Mouse (Mus musculus): ENCODE data around the gene Pdilt. TPM values are rescaled to one million over a fixed set of nuclear protein-coding genes. Genes with fewer than 3 reads are reported as not detected.
A peak's percentile ranks its signal among the peaks of the same experiment; 100 is the strongest.
"Not testable (repeated sequence)": the region's sequence is repeated elsewhere in the genome, so short reads cannot be mapped to it uniquely, and the experiment has no call there.

Pdilt gene
- not detected for total RNA-seq (2021)

DNA sequence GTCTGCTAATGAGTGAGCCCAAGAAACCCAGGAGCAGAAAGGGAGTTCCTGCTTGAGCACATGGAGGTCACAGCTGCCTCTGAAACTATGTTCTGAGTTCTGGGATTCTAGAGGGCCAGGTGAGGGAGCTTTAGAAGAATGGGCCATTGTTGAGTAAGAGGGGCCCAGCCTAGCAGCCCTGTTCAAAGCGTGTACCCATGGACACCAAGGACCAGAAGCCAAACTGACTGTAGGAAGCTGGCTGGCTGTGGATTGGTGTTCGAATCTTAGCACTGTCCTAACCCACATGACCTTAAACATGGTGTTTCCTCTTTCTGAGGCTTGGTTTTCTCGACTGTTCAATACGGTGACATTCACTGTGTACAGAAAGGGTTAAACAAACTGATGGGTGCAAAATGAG is at the start of gene Pdilt:
Gene Pdilt (minus strand): TSS at position 101 of the 400 bp plus-strand sequence.
- intact Hi-C loops (cut with DNase I) = no loop called here

DNA sequence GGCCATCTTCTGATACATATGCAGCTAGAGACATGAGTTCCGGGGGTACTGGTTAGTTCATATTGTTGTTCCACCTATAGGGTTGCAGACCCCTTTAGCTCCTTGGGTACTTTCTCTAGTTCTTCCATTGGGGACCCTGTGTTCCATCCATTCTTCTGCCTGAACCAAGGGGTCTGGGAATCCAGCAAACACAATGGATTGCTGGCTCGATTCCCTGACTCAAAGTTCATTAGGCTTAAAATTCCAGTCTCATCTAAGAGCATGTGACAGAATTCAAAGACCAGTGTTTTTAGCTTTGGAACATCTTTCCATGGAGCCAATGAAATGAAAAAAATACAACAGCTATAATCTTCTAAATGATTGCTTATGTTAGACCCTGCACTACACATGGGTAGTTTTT is 39.2 kb upstream of the Pdilt start:
- intact Hi-C loops (cut with DNase I) = not testable (repeated sequence)

More for the DNA sequence above, at the start of gene Pdilt:
- no peak for DNase-seq

DNA sequence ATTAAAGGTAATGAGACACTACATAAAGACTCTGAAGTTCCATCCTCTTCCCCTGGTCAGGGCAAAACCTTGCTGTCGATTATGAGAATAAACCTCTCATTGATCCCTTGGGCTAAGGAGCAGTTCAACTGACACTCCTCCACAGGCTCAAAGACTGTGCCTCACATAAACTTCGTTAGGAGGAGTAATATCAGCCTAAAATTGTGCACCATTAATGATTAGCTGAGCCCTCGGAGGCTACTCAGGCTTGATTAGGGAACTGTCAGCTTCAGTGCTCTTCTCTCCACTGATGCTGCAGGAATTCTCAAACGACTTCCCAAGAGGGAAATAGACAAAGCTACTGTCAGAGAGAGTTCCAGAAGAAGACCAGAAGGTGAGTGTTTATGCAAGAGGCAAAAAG is 38.2 kb upstream of the Pdilt start:
- intact Hi-C loops (cut with DNase I) = no loop called here
- DNase-seq = no peak

More for the DNA sequence above, 39.2 kb upstream of the Pdilt start:
- not testable (repeated sequence) for DNase-seq

DNA sequence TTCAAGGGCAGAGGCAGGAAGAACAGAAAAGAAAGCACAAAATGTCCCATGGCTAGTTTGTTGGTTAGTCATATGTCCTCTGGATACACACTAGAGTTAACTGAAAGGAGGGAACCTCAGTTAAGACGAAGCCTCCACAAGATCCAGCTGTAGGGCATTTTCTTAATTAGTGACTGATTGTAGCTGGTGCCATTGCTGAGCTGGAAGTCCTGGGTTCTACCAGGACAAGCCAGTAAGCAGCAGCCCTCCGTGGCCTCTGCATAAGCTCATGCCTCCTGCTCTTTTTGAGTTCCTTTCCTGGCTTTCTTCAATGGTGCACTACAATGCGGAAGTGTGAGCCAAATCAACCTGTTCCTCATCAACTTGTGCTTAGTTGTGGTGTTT is 37.2 kb upstream of the Pdilt start:
- DNase-seq = no peak
- intact Hi-C loops (cut with DNase I) = no loop called here

DNA sequence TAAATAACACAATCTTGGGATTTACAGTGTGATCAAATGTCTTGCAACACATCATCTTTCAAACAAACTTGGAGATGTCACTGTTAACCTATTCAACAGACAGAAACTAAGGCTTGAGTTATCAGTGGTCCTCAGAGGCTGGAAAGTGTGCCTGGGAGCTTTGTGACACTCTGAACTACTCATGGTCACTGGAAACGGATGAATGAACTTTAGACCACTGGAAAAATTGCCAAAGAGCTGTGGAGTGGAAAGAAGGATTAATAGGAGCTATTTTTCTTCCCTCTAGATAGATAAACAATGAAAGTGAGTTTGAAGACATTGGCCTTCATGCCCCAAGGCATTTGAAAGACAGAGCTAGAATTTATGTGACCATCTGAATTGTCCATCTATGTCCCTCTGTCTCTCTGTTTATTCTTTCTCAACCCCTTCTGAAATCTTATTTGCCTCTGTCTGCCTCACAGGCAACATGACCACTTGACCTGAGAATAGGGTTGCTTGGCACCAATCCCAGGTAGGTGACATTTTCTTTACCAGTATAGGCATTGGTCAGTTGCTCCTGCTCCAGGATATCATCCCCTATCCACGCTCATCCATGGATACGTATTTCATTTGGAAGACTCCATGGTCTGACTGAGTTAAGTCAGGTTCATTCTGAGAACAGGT is 36.6 kb upstream of the Pdilt start:
- no peak for DNase-seq
- intact Hi-C loops (cut with DNase I) = no loop called here

DNA sequence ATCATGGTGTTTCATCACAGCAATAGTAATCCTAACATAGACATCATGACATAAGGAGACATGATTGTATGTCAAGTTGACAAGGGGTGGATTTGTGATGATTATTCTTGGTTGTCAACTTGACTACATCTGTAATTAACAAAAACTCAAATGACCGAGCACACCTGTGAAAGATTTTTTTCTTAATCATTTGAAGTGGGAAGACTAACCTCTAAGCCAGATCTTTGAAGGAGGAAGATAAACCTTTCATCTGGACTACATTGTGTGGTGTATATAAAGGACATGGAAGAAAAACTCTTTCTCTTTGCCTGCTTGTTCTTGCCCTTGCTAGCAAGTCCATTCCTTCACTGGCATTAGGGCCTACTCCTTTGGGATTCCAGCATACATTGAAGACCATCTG is 30.8 kb upstream of the Pdilt start, which contains the start of gene Acsm2:
Gene Acsm2 (plus strand): TSS at position 301 of the 400 bp plus-strand sequence.
- DNase-seq = no peak
- intact Hi-C loops (cut with DNase I) = no loop called here

DNA sequence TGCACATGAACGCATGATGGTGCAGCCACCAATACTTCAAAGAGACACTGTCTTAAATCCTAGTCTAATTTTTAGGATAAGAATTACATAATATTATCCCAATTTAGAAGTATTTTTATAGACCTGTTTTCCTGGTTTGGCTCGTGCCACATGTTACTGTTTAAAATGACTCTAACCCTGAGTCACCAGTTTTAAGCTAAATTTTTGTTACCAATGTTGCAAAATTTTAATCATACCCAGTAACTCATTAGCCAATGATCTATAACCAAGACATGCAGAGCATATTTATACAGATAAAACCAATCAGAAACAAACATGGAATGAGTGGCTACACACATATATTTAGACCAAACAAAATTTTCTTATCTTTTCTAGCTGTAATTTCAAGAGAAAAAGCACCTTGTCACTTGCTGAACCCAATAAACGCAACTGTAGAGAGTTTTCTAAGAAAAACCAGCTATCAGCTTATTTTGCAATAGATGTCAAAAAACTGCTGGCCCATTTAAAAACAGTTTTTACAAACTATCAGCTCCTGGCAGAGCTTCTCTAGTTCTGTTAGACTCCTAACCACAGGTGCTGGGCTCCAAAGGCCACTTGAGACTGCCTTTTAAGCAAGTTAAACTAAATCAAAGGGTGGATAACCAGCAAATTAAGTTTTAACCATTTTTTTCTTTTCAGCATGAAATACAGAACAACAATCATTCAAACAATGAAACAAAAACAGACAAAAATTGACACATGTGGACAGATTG is 27.4 kb upstream of the Pdilt start:
- intact Hi-C loops (cut with DNase I) = no loop called here
- DNase-seq = no peak

DNA sequence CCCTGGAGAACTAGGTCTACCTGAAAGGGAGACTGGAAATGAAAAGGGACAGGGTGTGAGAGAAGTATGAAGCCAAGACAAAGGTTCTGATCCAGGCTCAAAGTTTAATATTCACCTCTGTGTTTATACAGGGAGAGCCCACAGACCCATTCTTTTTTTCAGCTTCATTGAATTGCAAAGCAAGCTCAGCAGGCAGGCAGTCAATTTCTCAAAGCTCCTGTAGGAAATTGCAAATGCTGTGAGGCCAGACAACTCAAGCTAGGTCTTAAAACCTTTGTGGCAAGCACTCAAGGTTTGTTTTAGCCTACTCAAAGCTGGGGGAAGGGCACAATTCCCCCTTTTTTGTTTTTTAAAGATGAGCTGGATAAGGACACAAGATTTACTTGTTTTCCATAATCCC is 22.3 kb upstream of the Pdilt start:
- intact Hi-C loops (cut with DNase I) = no loop called here
- no peak for DNase-seq

DNA sequence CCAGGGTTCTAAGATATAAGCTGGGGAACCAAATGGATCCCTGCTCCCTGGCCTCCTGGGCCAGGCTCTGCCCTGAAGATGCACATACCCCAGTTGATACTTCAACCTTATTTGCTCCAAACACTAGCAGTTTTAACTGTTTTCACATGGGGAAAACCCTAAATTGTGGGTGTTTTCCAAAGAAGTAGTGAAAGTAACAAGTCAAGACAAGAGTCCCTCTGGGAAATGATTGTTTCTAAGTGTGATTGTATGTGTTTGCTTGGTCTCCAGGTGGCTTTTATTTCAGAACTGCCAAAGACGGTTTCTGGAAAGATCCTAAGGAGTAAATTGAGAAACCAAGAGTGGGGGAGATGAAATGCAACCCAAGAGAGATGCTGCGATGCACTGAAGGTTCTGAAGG is 19.2 kb upstream of the Pdilt start:
- intact Hi-C loops (cut with DNase I) = no loop called here
- no peak for DNase-seq

DNA sequence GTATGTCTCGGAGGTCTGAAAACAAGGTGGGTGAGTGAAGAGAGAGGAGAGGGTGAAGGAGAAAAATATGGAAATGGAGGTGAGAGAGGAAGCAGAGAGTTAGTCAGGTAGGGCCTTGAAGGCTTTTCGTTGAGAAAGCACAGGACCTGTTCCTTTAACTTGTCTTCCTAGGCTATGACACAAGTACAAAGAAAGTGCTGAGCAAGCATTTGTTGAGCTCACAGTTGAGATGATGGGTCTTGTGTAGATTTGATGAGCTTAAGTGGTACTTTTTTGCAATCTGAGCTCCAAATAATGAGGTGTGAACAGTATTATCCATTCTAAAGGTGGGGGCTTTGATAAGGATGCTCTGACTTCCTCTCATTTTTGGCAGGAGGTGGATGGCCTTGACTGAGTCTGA is 11.1 kb upstream of the Pdilt start:
- DNase-seq = no peak
- intact Hi-C loops (cut with DNase I) = no loop called here

DNA sequence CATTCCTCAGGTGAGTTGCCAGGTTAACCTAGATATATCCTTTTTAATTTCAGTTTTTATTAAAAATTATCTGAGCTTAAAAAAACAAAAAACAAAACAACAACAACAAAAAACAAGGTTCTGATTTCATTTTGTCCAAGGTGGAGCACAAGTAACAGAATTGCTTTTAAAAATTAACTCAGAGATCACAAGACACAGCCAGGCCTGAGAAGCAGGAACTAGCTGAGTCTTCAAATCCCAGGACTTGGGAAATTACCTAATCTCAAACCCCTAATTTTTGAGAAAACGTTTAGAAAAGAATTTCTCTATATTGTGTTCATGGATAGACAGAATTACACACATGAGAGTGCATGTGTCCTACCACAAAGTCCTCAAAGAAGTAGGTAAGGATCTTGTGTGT is 9.6 kb upstream of the Pdilt start:
- no peak for DNase-seq
- intact Hi-C loops (cut with DNase I) = no loop called here

DNA sequence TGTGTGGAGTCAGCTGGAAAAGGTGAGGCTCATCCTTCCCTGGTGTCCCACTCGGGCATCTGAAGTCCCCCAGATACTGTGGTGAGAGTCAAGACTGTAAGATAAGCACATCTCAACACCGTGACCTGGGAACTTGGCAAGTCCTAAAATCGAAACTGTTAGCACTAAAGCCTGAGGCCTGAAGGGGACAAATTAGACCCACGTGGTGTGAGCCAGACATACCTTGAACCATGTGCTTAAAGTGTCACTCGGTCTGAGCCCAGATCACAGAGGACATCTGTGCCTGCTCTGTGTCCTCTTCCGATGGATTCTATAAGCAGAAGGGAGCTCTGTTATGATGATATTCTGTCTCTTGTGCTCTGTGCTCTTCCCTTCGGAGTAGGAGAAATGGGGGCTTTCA is 5.3 kb upstream of the Pdilt start:
- intact Hi-C loops (cut with DNase I) = no loop called here
- no peak for DNase-seq

DNA sequence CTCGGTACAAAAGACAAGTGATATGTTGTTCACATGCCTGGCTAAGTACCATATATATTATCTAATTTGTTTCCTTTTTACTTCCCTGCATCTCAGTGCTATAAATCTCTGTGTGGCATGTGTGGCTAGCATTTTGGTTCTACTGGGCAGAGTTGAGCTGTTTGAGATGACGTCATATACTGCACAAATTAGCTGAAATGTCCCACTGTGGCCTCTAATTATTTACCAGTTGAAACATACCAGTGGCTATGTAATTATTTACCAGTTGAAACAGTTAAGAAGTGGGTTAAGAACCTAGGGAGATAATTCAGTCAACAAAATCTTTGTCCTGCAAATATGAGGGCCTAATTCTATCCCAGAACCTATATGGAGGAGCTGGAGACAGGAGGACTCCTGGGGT is 4.3 kb upstream of the Pdilt start:
- intact Hi-C loops (cut with DNase I) = no loop called here
- no peak for DNase-seq

DNA sequence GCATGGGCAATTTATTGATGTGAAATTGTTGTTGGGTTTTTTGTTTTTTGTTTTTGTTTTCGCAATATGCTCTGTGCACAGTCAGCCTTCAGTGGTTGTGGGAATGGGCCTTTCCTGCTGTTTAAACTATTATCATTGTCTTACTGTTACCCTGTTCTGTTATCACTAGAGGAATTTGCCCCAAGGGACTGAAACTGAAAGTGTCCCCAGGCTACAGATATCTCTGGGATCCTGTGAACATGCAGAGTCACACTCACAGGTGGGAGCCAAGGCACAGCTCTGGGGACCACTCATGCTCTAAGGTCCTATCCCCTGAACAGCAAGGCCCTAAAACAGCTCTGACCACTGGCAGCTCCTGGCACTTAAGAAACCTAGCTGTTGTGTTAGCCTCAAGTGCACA is 3.8 kb upstream of the Pdilt start:
- intact Hi-C loops (cut with DNase I) = no loop called here
- no peak for DNase-seq

DNA sequence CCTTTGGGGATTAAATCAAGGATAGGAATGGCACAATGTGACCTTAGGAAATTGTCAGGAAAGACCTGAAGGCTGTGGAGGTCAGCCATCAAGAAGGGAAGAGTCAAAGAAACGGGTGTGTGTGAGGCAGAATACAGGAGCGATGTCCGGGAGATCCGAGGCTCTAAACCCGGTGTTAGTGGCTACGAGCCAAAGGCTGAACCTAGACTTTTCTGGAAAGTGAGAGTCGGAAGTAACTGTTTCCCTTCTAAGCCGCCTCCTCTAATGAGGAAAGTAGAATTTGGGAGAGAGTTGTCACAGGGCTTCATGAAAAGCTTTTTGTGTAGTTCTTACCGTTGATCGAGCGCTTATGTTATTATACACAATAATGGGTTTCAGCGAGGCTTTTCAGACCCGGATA is 3.2 kb upstream of the Pdilt start:
- intact Hi-C loops (cut with DNase I) = no loop called here
- DNase-seq = no peak

DNA sequence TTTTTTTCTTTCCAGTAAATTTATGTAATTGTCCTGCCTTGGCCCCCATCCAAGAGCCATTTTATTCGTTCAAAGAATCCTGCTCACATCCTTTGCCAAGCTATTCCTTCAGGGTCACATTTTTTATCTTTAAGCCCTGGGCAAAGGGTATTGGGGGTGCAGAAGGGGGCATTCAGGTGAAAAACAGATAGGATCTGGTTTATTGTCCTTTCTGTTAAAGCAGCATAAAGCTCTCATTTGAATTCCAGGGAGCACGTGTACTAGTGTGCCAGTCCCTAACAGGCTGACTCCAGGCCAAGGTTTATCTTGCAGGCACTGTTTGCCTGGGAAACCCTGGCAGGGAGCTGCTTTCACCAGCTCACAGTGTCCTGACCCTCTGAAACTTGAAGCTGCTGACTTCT is 2.6 kb upstream of the Pdilt start:
- intact Hi-C loops (cut with DNase I) = no loop called here
- DNase-seq = no peak

DNA sequence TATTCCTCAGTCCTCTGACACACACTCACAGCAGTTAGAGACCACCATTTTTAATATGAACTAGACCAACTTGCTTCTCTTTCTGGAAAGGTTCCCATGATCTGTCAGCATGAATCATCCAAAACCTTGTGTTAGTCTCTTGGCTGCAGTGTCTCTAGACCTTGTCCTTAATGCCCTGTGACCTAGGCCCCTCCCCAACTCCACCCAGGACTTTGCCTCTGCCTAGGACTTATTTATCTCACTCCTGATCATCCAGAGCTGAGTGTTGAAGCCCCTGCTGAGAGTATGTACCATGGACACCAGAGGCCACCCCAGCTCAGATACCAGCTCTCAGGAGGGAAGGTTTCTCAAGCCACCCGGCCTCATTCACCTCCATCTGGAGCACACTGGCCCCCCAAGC is 904 bp downstream of the Pdilt start:
- no peak for DNase-seq
- intact Hi-C loops (cut with DNase I) = no loop called here

DNA sequence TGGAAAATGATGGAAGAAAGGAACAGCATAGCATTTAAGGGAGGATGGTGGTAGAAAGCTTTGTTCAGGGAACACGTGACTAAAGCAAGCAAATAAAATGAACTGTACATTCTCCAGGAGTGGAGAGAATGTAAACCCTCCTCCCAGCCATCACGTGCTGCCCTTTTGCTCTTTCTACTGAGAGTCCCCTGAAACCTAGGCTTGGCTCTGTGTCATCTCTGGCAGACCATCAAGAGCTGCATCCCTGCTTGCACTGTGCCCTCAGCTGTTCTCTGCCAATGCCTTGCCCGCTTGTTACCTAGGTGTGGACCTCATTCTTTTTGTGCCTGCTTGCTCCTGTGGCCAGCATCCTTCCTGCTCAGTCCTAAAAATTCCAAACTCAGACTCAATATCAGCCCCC is 1.5 kb downstream of the Pdilt start:
- no peak for DNase-seq
- intact Hi-C loops (cut with DNase I) = no loop called here

DNA sequence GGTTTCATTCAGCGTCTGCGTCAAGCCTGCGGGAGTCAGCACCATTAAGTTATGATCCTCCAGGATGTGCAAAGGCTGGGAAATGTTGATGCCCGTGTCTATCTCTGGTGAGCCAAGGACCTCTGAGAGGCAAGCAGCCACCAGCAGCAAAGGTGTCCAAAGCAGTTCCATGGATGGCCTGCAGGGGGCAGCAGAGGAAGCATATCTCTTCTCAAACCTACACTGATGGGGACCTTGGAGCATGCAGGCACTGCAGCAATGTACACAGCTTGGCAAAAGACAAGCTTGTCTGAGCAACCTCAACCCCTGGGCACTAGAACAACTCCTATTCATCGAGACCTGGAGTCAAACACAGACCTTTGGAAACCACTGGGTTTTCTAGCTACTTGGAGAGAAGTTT is 3.6 kb downstream of the Pdilt start:
- DNase-seq = peak; percentile 75
- intact Hi-C loops (cut with DNase I) = loop anchor here (5.0 kb wide), 1 partner anchor 507 kb away; no protein-coding TSS in a partner anchor

DNA sequence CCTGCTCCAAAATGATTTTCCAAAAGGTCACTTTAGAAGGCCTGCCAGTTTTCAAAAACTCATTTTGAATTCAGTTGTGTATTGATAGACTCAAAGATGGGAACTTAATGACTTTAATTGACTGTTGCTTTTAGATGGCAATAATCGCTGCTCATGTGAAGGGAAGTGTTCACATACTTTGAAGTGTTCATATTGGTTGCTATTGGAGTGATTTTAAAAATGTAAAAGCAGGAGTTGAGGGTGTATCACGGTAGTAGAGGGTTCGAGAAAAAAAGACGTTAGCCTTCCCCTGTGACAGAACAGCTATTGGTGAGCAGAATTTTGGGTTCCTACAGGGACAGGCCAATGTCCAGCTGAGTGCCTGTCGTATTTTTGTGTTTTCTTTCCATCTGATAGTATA is 4.1 kb downstream of the Pdilt start, which contains the start of gene Acsm5:
Gene Acsm5 (plus strand): TSS at position 301 of the 400 bp plus-strand sequence.
- intact Hi-C loops (cut with DNase I) = loop anchor here (5.0 kb wide), 1 partner anchor 507 kb away; no protein-coding TSS in a partner anchor
- no peak for DNase-seq

DNA sequence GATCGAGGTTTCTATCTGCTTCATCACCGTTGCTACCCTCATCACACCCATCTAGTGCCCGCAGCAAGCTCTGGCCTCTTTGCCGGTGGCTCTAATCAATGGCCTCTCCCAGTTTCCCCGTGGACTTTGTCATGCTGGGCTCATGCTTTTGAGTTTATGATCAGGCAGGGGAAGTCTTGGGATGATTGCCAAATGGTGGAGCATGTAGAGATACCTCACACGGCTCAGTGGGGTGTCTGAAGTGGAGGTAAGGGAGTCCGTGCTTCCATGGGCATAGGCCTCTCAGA is 7.1 kb downstream of the Pdilt start:
- no peak for DNase-seq
- intact Hi-C loops (cut with DNase I) = loop anchor here (5.0 kb wide), 1 partner anchor 504 kb away; no protein-coding TSS in a partner anchor

DNA sequence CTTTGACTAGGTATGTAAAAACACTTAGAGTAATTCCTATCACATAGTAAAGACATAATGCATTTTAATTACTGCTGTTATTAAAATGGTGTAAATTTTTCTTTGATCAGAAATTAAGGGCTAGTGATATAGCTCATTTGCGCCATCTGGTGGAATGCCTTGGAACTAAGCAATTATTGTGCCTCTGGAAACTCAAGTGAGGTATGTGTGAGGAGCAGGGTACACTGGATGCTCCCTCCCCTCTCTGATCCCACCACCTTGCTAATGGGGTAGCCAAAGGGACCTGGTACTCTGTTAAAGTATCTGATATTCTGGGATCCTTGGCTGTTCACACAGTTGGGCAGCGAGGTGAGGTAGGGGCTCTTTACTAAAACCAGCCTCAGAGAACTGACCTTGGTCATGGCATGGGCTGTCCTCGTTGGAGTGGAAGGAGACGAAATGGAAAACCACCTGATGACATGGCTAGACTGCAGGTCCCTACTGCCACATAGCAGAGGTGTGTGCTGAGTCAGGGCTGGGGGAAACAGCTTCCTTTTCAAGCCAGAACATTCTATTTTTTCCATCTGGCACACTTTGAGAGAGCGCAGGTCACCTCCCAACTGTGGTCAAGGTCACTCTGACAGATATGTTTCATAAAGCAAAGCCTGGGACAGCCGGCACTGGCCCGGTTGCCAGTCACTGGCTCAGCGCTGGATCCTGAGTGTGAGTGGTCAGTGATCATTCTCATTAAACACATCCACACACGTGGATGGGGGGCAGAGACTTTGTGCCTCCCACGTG is 7.6 kb downstream of the Pdilt start:
- DNase-seq = peak; percentile 53
- intact Hi-C loops (cut with DNase I) = loop anchor here (5.0 kb wide), 1 partner anchor 503 kb away; no protein-coding TSS in a partner anchor

Data from left cerebral cortex, postnatal 4 days (tissue).